Mouse (Mus musculus): ENCODE results near the gene Ano1. TPM values are rescaled to one million over a fixed set of nuclear protein-coding genes. Genes with fewer than 3 reads are reported as not detected.

Ano1 gene
- polyA plus RNA-seq, 1 experiment from 2014 or later = 14.9 TPM

DNA sequence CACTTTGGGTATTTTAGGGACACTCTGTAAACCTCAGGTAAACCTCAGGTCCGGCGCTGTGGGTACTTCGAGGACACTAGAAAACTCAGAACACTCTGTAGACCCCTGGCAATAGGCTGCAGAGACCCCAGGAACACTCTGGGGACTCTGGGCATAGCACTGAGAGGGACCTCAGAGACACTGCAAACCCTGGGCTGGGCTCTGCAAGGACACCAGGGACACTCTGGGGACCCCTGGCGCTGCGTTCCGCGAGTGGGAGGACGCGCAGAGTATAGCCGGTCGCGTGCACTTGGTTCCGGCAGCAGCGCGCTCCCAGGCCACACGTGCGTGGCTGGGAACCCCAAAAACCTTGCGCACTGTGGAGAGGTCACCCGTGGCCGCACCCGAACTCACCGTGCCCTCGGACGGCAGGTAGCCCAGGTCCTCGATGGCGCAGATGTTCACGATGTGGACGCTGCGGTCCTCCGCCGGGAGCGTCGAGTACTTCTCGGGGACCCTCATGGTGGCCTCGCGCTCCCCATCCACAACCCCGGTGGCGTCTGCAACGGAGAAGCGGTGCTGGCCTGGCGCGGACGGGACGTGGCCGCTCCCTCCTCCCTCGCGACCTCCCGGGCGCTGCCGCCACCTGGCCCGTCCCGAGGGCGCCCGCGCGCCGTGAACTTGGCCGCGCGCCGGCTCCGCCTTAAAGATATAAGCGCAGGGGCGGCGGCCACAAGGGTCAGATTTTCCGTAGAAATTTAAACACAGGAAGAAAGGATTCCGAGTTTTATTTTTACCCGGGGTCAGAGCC lies 73.3 kb downstream of the Ano1 start:
- DNase-seq = peak; percentile 51
- peaks cover 10% of the 10 kb centered on the region; the same call in 1 of the 2 replicates for H3K4me1 ChIP-seq (ENCODE audit: control insufficient read depth, insufficient read depth, low read length)

DNA sequence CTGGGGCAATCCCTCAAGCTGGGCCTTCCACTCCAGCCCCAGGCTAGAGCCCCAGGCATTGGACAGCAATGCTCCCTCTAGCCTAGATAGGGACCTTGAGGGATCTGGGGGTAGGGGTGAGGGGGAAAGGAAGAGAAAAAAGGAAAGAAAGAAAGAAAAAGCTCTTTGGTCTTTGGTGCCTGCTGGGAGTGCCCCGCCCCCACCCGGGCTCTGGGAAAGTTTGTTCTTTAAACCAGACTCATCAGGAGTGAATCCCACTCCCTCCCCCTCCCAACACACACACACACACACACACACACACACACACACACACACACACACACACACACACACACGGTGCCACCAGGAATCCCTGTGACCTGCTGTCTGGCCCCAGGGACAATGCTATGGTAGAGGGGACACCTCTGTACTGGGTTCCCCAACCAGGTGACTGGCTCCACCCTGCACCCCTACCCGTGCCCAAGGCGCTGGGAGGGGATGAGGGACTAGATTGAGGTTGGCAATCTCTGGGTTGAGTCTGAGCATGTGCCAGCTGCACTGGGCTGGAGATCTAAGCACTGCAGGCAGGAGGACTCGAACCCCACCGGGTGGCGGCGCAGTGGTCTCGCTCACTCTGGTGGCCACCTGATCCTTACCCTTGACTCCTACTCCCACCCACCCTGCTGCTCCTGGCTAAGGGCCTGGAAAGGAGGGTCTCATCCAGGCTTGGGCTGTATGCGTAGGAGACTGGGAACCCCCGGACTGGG lies 74.3 kb downstream of the Ano1 start:
- H3K9ac ChIP-seq (replicated peaks; ENCODE audit: low read length) = no peak overlapping the region
- H3K4me1 ChIP-seq (ENCODE audit: control insufficient read depth, insufficient read depth, low read length) = peaks cover 10% of the 10 kb centered on the region; the same call in 1 of the 2 replicates
- peak overlapping the region; percentile 22 for H3K4me2 ChIP-seq (ENCODE audit: low read length)
- no peaks in the 10 kb centered on the region for H3K36me3 ChIP-seq (ENCODE audit: control insufficient read depth, insufficient read depth, low read length)
- no peak overlapping the region for H3K27ac ChIP-seq (replicated peaks; ENCODE audit: low read depth, low read length)
- ATAC-seq (ENCODE audit: low FRiP score, low TSS enrichment) (no peak; the same call in 1 of the 2 replicates), DNase-seq (peak; percentile 41)
- peaks cover 15% of the 10 kb centered on the region for H3K27me3 ChIP-seq (ENCODE audit: control insufficient read depth, insufficient read depth, low read length)
- H3K9me3 ChIP-seq (ENCODE audit: control insufficient read depth, low read length) = no peaks in the 10 kb centered on the region
- 35% methylated on average over 12 of the region's 12 CpGs for WGBS
- peak overlapping the region; percentile 36; the same call in 1 of the 2 replicates for H3K4me3 ChIP-seq (replicated peaks; ENCODE audit: low read depth, low read length)

More for the DNA sequence above, 73.3 kb downstream of the Ano1 start:
- Histone ChIP-seq H3K27ac (replicated peaks; ENCODE audit: low read depth, low read length) (no peak overlapping the region), H3K9ac (replicated peaks; ENCODE audit: low read length) (peak overlapping the region; percentile 26; the same call in 1 of the 2 replicates), H3K4me2 (ENCODE audit: low read length) (peak overlapping the region; percentile 71), H3K36me3 (ENCODE audit: control insufficient read depth, insufficient read depth, low read length) (no peaks in the 10 kb centered on the region), H3K27me3 (ENCODE audit: control insufficient read depth, insufficient read depth, low read length) (peaks cover 15% of the 10 kb centered on the region), H3K4me3 (replicated peaks; ENCODE audit: low read depth, low read length) (peak overlapping the region; percentile 36), H3K9me3 (ENCODE audit: control insufficient read depth, low read length) (no peaks in the 10 kb centered on the region)
- no peak for ATAC-seq (ENCODE audit: low FRiP score, low TSS enrichment)
- WGBS = 12% methylated on average over 68 of the region's 68 CpGs

DNA sequence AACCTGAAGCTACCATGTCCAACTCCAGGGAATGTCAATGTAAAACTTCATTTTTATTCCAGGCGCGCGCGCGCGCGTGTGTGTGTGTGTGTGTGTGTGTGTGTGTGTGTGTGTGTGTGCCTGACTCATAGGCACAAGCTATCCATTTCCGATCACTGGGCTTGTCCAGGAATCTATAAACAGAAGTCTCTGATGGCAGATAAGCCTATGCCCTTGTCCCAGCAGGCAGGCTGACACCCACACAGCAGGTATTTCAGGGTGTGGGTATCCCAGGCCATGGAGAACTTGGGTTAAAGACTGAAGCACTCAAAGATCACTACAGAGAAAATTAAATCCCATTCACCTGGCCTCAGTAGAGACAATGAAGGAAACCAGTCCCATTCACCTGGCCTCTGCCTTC lies 76.1 kb downstream of the Ano1 start:
- WGBS = 98% methylated on average over 8 of the region's 8 CpGs
- no peak overlapping the region for H3K27ac ChIP-seq (replicated peaks; ENCODE audit: low read depth, low read length)
- H3K9me3 ChIP-seq (ENCODE audit: control insufficient read depth, low read length) = no peaks in the 10 kb centered on the region
- H3K4me2 ChIP-seq (ENCODE audit: low read length) = no peak overlapping the region
- H3K27me3 ChIP-seq (ENCODE audit: control insufficient read depth, insufficient read depth, low read length) = peaks cover 15% of the 10 kb centered on the region
- ATAC-seq (ENCODE audit: low FRiP score, low TSS enrichment) (no peak), DNase-seq (no peak)
- peaks cover 10% of the 10 kb centered on the region; the same call in 1 of the 2 replicates for H3K4me1 ChIP-seq (ENCODE audit: control insufficient read depth, insufficient read depth, low read length)
- H3K36me3 ChIP-seq (ENCODE audit: control insufficient read depth, insufficient read depth, low read length) = no peaks in the 10 kb centered on the region
- H3K4me3 ChIP-seq (replicated peaks; ENCODE audit: low read depth, low read length) = no peak overlapping the region
- no peak overlapping the region for H3K9ac ChIP-seq (replicated peaks; ENCODE audit: low read length)

DNA sequence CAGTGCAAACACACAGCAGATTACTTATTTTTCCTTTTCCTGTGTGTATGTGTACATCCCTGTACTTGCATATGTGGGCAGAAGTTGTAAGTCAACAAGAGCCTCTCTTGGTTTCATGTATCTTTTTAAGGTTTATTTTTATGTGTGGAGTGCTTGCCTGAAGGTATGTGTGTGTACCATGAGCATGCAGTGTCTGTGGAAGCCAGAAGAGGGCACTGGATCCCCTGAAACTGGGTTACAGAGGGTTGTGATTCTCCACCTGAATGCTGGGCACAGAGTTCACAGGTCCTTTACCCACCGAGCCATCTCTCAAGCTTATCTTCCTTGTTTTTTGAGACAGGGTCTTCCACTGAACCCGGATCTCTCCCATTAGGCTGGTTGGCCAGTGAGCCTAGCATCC lies 81.9 kb downstream of the Ano1 start:
- no peak overlapping the region for H3K9ac ChIP-seq (replicated peaks; ENCODE audit: low read length)
- no peaks in the 10 kb centered on the region for H3K9me3 ChIP-seq (ENCODE audit: control insufficient read depth, low read length)
- H3K4me1 ChIP-seq (ENCODE audit: control insufficient read depth, insufficient read depth, low read length) = no peaks in the 10 kb centered on the region
- ATAC-seq (ENCODE audit: low FRiP score, low TSS enrichment) (no peak), DNase-seq (no peak)
- 95% methylated on average over 2 of the region's 2 CpGs for WGBS
- no peaks in the 10 kb centered on the region for H3K27me3 ChIP-seq (ENCODE audit: control insufficient read depth, insufficient read depth, low read length)
- no peak overlapping the region for H3K4me3 ChIP-seq (replicated peaks; ENCODE audit: low read depth, low read length)
- no peaks in the 10 kb centered on the region; the same call in 1 of the 2 replicates for H3K36me3 ChIP-seq (ENCODE audit: control insufficient read depth, insufficient read depth, low read length)
- H3K27ac ChIP-seq (replicated peaks; ENCODE audit: low read depth, low read length) = no peak overlapping the region
- no peak overlapping the region for H3K4me2 ChIP-seq (ENCODE audit: low read length)

DNA sequence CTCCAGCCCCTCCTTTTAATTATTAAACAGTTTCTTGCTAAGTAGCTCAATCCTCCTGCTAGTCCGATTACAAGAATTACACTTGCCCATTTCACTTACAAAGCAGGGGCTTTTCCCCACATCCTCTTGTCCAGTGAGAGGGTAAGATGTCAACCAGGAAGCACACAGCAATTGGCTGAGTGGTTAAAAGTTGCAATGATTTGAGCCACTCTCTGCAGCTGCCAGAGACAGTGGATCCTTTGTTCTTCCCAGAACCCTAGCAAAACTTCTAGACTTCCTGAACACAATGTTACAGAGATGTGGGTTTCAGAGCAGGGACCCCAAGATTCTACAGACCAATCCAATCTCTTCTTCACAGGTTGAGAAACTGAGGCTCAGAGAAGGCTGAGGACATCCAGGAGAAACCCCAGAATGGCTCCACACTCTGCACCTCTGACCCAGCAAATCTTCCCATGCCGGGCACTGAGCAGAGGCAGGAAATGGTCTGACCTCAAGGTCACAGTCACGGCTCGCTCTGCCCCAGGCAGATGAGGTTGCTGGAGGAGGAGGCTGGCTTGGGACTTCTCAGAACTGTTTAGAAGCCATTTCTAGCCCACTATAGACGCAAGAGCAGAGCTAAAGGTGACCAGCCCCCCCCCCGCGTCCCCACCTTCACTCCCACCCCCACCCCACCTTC lies 83.0 kb downstream of the Ano1 start:
- ATAC-seq (ENCODE audit: low FRiP score, low TSS enrichment) = no peak
- WGBS = 68% methylated on average over 7 of the region's 7 CpGs

DNA sequence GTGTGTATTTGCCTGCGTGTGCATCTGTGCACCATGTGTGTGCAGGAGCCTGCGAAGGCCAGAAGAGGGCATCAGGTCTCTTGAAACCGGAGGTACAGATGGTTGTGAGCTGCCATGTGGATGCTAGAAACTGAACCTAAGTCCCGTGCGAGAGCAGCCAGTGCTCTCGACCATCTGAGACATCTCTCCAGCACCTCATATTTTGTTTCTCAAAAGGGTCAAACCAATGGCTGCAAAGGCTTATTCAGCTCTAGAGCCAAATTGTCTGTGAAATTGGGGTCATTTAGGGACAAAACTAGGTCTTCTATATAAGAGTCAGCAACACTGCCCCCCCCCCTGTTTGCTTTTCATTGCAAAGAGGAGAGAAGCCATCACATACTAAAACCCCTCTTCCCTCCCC lies 84.7 kb downstream of the Ano1 start:
- 98% methylated on average over 6 of the region's 6 CpGs for WGBS
- no peak for ATAC-seq (ENCODE audit: low FRiP score, low TSS enrichment)
- Histone ChIP-seq H3K36me3 (ENCODE audit: control insufficient read depth, insufficient read depth, low read length) (no peaks in the 10 kb centered on the region; the same call in 1 of the 2 replicates), H3K4me1 (ENCODE audit: control insufficient read depth, insufficient read depth, low read length) (no peaks in the 10 kb centered on the region), H3K27me3 (ENCODE audit: control insufficient read depth, insufficient read depth, low read length) (no peaks in the 10 kb centered on the region), H3K27ac (replicated peaks; ENCODE audit: low read depth, low read length) (no peak overlapping the region), H3K9me3 (ENCODE audit: control insufficient read depth, low read length) (no peaks in the 10 kb centered on the region), H3K4me2 (ENCODE audit: low read length) (no peak overlapping the region), H3K9ac (replicated peaks; ENCODE audit: low read length) (no peak overlapping the region), H3K4me3 (replicated peaks; ENCODE audit: low read depth, low read length) (no peak overlapping the region)
- DNase-seq = no peak

More for the DNA sequence above, 83.0 kb downstream of the Ano1 start:
- H3K9ac ChIP-seq (replicated peaks; ENCODE audit: low read length) = no peak overlapping the region
- no peak overlapping the region for H3K4me3 ChIP-seq (replicated peaks; ENCODE audit: low read depth, low read length)
- DNase-seq = no peak
- H3K9me3 ChIP-seq (ENCODE audit: control insufficient read depth, low read length) = no peaks in the 10 kb centered on the region
- H3K4me2 ChIP-seq (ENCODE audit: low read length) = no peak overlapping the region
- H3K4me1 ChIP-seq (ENCODE audit: control insufficient read depth, insufficient read depth, low read length) = no peaks in the 10 kb centered on the region
- no peaks in the 10 kb centered on the region; the same call in 1 of the 2 replicates for H3K36me3 ChIP-seq (ENCODE audit: control insufficient read depth, insufficient read depth, low read length)
- no peak overlapping the region for H3K27ac ChIP-seq (replicated peaks; ENCODE audit: low read depth, low read length)
- no peaks in the 10 kb centered on the region for H3K27me3 ChIP-seq (ENCODE audit: control insufficient read depth, insufficient read depth, low read length)

DNA sequence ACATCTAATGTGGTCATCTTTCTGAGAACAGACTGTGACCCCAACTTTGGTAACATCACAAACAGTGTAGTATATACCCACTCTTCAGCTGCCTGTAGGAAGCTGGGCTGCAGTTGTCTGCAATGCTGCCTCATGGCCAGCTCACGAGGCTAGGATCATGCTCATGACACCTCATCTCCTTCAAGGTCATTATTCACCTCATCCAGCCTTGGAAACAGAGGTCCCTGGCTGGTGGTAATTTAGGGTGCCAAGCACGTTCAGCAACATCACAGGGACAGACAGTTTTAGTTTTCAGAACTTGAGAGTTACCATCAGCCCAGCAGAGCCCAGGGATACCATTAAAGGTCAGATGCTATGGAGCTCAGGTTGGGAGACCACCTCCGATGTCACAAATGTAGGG lies 86.2 kb downstream of the Ano1 start:
- no peak overlapping the region for H3K4me3 ChIP-seq (replicated peaks; ENCODE audit: low read depth, low read length)
- no peak overlapping the region for H3K27ac ChIP-seq (replicated peaks; ENCODE audit: low read depth, low read length)
- ATAC-seq (ENCODE audit: low FRiP score, low TSS enrichment) (no peak), DNase-seq (no peak)
- no peaks in the 10 kb centered on the region for H3K4me1 ChIP-seq (ENCODE audit: control insufficient read depth, insufficient read depth, low read length)
- H3K36me3 ChIP-seq (ENCODE audit: control insufficient read depth, insufficient read depth, low read length) = no peaks in the 10 kb centered on the region; the same call in 1 of the 2 replicates
- H3K4me2 ChIP-seq (ENCODE audit: low read length) = no peak overlapping the region
- H3K27me3 ChIP-seq (ENCODE audit: control insufficient read depth, insufficient read depth, low read length) = no peaks in the 10 kb centered on the region
- 88% methylated on average over 3 of the region's 3 CpGs for WGBS
- no peaks in the 10 kb centered on the region for H3K9me3 ChIP-seq (ENCODE audit: control insufficient read depth, low read length)
- no peak overlapping the region for H3K9ac ChIP-seq (replicated peaks; ENCODE audit: low read length)

DNA sequence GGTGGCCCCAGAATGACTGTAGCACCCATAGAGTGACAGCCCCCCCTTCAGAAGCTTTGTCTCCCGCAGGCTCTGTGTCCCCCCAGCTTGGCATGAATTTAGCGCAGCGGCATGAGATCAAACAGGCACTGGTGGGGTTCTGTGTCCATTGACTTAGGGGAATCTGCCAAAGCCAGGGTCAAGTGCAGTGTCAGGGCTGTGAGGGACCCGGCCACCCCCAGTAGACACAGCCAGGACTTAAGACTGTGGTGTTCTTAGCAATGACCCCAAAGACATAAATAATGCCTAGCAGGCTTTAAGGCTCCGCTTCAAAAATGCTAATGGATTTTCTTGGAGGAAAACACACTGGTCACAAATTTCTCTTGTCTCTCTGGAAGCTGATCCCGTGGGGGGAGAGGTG lies 88.2 kb downstream of the Ano1 start:
- Histone ChIP-seq H3K9me3 (ENCODE audit: control insufficient read depth, low read length) (no peaks in the 10 kb centered on the region), H3K4me1 (ENCODE audit: control insufficient read depth, insufficient read depth, low read length) (no peaks in the 10 kb centered on the region), H3K9ac (replicated peaks; ENCODE audit: low read length) (no peak overlapping the region), H3K4me2 (ENCODE audit: low read length) (no peak overlapping the region), H3K36me3 (ENCODE audit: control insufficient read depth, insufficient read depth, low read length) (no peaks in the 10 kb centered on the region; the same call in 1 of the 2 replicates), H3K4me3 (replicated peaks; ENCODE audit: low read depth, low read length) (no peak overlapping the region), H3K27me3 (ENCODE audit: control insufficient read depth, insufficient read depth, low read length) (no peaks in the 10 kb centered on the region), H3K27ac (replicated peaks; ENCODE audit: low read depth, low read length) (no peak overlapping the region)
- ATAC-seq (ENCODE audit: low FRiP score, low TSS enrichment) = no peak
- DNase-seq = no peak
- WGBS = 51% methylated on average over 6 of the region's 6 CpGs
